Mouse (Mus musculus) ZHBTc4 (cell line): ENCODE data around the gene Prph2.

Experiments used
- DNase-seq: peaks from one replicate; pipeline ENCODE4 v3.0.0-alpha.2; 2011; ENCODE audit warnings: low read depth, low spot score

The Prph2 gene

DNA sequence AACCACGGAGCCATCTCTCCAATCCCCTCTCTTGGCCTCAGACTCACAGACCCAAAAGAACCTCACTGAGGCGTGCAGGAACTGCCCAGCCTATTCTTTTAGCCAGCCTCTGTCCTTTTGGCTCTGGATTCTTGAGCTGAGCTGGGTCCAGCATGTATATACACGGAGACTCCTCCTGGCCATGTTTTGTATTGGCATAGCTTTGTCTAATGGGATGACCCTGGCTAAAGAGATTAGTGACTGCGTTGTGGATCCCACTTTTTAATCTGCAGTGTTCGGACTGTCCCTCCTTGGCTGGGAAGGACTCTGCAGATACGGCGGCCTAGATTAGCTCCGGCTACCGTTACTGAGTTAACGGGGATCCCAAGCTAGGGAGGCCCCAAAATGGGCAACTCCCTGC, at the start of gene Prph2:
Prph2 (plus strand) TSS at position 274 of the 400 bp plus-strand sequence.
- DNase-seq = no peak

DNA sequence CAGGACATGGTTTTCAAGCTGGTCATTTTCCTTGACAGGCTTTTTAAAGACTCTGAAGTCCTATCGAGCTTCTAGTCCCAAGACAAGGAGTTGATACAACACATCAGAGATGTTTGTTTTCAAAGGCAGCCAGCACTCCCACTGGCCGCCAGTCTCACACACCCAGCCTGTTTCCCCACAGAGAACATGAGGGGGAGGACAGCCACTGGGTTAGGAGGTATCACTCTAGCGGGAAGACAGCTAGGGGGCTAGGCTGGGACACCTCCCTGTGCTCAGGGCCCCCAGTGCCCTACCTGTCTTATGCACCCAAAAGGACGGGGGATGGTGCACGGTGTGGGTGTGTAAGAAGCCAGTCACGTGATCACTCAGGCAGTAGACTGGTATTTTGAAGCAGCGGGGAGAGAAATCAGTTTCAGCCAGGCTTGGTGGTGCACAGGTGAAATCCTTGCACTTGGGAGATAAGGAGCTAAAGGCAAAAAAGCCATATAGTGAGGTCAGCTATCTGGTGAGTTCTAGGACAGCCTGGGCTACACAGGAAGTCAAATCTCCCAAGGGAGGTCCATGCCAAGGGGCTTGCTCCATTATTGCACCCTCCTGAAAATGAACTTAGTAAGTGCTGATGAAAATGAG, 45.6 kb upstream of the Prph2 start:
- no peak for DNase-seq

GRCm38 (mm10) chr17:46866836-46867235, 43.4 kb upstream of the Prph2 start:
- no peak for DNase-seq

GRCm38 (mm10) chr17:46870204-46870798, 40.0 kb upstream of the Prph2 start:
- no peak for DNase-seq

DNA sequence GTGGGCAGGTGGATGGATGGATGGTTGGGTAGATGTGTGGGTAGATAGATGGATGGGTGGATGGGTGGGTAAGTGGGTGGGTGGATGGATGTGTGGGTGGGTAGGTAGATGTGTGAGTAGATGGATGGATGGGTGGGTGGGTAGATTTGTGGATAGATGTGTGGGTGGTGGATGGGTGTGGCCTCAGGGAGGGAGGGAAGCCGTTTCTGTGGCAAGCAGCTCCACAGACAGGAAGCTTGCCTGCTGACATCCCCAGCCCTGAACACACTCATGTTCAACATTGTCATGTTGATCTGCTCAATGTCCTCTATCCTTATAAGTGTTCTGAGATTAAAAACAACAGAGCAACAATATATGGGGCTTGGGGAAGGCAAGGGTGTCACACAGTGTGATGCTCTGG, 39.3 kb upstream of the Prph2 start:
- no peak for DNase-seq

DNA sequence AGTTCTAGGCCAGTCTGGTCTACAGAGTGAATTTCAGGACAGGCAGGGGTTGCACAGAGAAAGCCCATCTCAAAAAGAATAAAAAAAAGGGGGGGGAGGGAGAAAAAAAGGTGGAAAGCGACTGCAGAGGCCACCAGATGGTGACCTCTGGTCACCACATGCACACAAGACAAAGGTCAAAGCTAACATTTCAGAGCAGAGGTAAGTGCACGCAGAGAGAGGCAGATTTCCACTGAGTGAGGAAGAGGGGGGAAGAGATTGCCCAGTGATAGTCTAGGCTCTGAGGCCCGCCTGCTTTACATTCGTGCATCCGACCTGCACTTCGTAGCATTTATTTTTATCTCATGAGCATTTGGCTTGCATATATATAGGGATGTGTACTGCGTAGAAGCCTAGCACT, 37.5 kb upstream of the Prph2 start:
- DNase-seq = no peak

GRCm38 (mm10) chr17:46874133-46874532, 36.1 kb upstream of the Prph2 start:
- DNase-seq = no peak

DNA sequence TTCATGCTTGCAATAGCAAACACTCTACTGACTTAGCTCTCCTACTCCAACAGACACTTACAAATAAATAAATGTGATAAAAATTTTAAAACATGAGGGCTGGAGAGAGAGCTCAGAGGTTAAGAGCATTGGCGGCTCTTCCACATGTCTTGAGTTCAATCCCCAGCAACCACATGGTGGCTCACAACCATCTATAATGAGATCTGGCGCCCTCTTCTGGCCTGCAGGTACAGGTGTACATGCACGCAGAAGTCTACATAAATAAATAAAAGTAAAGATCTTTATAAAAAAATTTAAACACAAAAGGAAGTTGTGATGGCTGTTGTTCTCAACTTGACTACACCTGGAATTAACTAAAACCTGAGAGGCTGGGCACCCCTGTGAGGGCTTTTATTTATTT, 34.6 kb upstream of the Prph2 start:
- DNase-seq = peak; percentile 64

DNA sequence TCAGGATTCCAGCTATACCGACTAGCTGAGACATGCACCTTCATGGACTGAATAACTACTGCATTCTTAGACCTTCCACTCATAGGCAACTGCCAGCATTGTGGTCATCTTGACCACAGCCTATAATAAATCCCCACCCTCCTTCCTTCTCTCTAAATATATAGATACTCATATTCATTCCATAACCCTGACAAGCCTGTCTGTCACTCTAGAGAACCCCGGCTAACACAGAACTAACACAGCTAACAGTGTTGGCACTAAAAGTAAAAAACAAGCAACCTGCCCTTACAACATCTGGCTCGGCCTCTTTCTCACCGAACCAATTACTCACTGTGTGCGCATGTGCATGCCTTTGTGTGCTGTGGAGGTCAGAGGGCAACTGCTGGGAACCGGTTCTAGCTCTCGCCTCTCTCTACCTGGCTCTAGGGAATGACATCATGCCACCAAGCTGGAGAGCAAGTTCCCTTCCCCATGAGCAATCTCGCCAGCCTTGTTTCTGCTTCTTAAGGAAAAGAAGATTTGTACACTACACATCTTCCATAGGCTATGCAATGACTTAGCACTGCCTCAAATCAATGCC, 33.8 kb upstream of the Prph2 start:
- DNase-seq = peak; percentile 86

GRCm38 (mm10) chr17:46877061-46877460, 33.2 kb upstream of the Prph2 start:
- no peak for DNase-seq

DNA sequence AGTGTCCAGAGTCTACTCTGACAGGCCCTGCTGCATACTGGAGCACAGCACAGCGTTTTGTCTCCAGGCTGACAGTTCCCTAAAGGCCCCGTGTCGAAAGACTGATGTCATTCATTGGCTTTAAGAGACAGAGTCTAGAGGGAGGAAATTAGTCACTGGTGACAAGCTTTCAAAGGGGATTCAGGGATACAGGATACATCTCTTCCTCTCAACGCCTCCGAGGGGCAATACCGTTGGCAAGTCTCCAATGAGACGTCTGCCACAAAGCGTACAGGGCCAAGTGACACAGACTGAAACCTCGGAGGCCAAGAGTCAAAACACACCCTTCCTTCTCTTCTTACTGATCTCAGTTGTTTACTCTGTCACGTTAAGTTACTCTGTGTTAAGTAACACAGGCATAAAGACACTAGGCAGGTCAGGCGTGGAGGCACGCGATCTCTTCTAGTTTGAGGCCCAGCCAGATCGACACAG, 30.4 kb upstream of the Prph2 start:
- DNase-seq = no peak

DNA sequence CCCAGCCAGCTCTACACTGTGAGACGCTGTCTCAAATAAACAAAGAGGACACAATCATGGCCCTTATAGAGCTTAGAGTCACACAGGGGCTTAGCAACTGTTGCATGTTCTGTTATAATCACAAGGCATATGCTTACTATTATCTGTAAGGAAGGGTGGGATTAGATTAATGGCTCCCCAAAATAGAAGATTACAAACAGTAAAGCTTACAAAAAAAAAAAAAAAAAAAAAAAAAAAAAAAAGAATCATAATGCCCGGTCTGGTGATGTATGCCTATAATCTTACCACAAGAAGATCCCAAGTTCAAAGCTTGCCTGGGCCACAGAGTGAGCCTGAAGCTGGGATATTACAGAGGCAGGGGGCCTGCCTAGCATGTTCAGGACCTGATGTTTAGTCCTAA, 29.9 kb upstream of the Prph2 start:
- DNase-seq = no peak

- DNase-seq = no peak
Measured at GRCm38 (mm10) chr17:46881728-46882127, 28.5 kb upstream of the Prph2 start.

DNA sequence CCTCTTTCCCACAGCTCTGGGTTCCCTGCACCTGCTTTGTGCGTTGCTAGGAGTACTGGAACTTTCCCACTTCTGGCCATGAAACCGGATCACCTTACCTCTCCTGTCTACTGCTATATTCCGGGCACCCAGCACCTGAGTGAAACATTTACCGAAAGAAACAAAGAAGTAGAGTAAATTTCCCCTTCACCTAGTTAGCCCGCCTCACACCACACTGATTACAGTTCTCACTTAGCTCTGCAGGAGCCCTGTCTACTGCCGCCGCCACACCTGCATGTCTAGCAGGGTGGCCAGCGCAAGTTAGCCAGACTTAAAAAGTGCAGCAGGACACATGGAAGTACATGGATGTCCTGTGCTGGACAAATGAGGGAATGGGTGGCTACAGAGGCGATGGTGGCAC, 27.2 kb upstream of the Prph2 start:
- no peak for DNase-seq

- DNase-seq = no peak
Measured at GRCm38 (mm10) chr17:46884766-46885165, 25.5 kb upstream of the Prph2 start.

- no peak for DNase-seq
Measured at GRCm38 (mm10) chr17:46885218-46885909, 24.9 kb upstream of the Prph2 start.

DNA sequence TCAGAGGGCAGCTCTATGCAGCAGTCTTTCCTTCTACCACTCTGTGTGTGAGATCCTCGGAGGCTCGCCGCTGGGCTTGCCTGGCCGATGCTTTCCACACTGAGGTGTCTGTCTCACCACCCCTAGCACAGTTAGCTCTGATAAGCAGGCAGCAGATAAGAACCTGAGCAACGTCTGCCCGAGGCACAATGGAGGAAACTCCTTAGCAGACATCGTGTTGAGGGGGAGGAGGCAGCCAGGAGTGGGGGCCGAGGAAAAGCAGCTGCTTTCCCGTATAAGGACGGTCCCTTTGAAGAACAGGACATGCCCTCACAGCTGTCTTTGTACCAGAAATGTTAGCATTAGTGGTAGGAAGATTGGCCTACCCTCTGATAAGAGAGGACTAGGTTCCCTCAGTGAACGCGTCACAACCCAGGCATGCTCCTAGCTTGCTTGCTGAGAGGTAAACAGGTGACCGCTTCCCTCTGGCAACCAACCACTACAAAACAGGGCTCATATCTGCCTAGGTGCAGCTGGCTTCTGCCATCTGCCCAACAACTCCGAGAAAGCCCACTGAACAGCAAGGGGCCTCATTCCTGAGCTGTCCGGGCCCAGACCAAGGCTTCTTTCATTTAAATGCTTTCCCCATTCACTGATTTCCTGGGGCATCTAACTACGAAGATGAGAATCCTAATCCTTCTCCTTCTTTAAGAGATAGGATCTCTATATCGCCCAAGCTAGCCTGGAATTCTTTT, 24.2 kb upstream of the Prph2 start:
- DNase-seq = no peak

DNA sequence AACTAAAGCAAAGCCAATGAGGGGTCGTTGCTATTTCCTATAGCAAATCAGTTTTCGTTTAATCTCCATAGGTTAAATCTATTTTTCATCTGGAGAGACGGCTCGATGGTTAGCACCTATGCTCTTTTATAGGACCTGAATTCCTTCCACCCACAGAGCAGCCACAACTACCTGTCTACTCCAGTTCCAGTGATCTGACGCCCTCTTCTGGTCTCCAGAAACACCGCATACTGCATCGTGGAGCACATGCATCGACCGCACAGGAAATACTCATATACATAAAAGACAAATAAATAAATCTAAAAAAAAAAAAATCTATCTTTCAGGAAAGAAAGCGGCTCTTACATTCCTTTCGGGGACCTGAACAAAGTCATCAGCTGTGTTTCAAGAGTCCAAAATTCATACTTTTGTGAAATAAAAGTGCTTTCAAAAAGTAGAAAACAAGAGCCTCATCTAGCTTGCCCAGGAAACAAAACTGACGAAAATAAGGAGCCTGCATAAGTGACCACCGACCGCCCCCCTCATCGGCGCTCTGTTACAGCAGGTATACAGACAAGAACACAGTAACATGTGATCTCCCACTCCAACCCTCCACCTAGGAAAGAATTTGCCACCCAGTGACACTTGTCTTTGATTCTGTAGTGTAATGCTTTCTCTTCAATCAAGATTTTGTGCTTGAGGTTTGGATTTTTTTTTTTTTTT, 21.6 kb upstream of the Prph2 start:
- DNase-seq = peak; percentile 85

- peak; percentile 54 for DNase-seq
Measured at GRCm38 (mm10) chr17:46889450-46890084, 20.7 kb upstream of the Prph2 start.

DNA sequence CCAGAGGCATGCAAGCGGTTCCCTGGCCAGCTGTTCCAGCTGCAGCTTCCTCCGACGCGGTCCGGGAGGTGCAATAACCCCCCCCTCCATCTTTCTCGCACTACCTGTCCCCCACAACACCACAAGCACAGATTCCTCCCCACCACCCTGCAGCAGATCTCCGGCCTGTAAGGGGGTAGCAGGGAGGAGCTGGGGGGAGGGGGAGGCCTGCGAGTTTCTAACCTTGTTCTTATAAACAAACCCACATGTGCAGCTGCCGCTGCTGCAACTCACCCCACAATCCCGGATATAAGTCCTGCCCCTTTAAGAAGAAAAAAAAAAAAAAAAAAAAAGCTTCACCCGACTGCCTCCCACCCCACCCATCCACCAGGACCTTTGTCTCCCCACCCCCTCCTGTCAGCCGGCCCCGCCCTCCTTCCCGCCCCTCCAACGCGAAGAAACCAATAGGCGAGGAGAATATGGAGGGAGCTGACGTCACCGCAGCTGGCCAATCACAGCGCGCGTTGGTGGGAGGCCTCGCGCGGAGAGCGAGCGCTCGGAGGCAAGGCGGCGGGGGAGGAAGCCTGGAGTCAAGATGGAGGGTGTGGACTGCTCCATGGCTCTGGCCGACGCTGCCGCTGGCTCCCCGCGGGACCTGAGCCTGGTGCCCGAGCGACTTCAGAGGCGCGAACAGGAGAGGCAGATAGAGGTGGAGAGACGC, 20.0 kb upstream of the Prph2 start, which contains the start of gene Tbcc:
Tbcc (plus strand) TSS at position 569 of the 700 bp plus-strand sequence.
- peak; percentile 99 for DNase-seq
